Mouse (Mus musculus): ENCODE data around the gene Tns1. TPM values are rescaled to one million over a fixed set of nuclear protein-coding genes. Genes with fewer than 3 reads are reported as not detected.

The Tns1 gene
- polyA plus RNA-seq, 1 experiment = 118 TPM

- H3K79me3 ChIP-seq (ENCODE audit: low read depth) = no peaks in the 10 kb centered on the region
- no peaks in the 10 kb centered on the region for H3K79me2 ChIP-seq (ENCODE audit: control insufficient read depth, insufficient read depth)
- peak overlapping the region; percentile 68 for H3ac ChIP-seq (ENCODE audit: control insufficient read depth, insufficient read length, low read depth)
- no peak overlapping the region for H3K4me3 ChIP-seq (ENCODE audit: insufficient read depth, poor library complexity, severe bottlenecking)
- no peaks in the 10 kb centered on the region for H3K36me3 ChIP-seq (ENCODE audit: control insufficient read depth, insufficient read depth)
- no peak for TF ChIP-seq FOSL1 (IDR thresholded peaks at IDR 0.05; ENCODE audit: insufficient read depth, low read length, poor library complexity, severe bottlenecking)
- TF ChIP-seq CTCF (IDR thresholded peaks at IDR 0.05; ENCODE audit: control insufficient read depth, insufficient read depth, insufficient read length) = peak; percentile 25
- H3K27me3 ChIP-seq (ENCODE audit: control insufficient read depth, insufficient read depth, insufficient read length) = peaks cover 33% of the 10 kb centered on the region
These were observed 25.9 kb downstream of the Tns1 start for GRCm38 (mm10) chr1:74098004-74099000.

- Histone ChIP-seq H3K36me3 (ENCODE audit: control insufficient read depth, insufficient read depth) (no peaks in the 10 kb centered on the region), H3K4me3 (ENCODE audit: insufficient read depth, poor library complexity, severe bottlenecking) (no peak overlapping the region), H3K79me2 (ENCODE audit: control insufficient read depth, insufficient read depth) (no peaks in the 10 kb centered on the region), H3ac (ENCODE audit: control insufficient read depth, insufficient read length, low read depth) (no peak overlapping the region), H3K79me3 (ENCODE audit: low read depth) (no peaks in the 10 kb centered on the region), H3K27me3 (ENCODE audit: control insufficient read depth, insufficient read depth, insufficient read length) (peaks cover 22% of the 10 kb centered on the region)
- TF ChIP-seq MYOD1 (IDR thresholded peaks at IDR 0.05; ENCODE audit: control insufficient read depth, insufficient read length, low read depth) (no peak), USF1 (IDR thresholded peaks at IDR 0.05; ENCODE audit: low read depth) (no peak), MYOG (IDR thresholded peaks at IDR 0.05; ENCODE audit: control insufficient read depth, extremely low read depth, insufficient read length) (no peak), MAX (IDR thresholded peaks at IDR 0.05) (no peak), CTCF (IDR thresholded peaks at IDR 0.05; ENCODE audit: control insufficient read depth, insufficient read depth, insufficient read length) (no peak), CEBPB (IDR thresholded peaks at IDR 0.05; ENCODE audit: low read depth) (no peak), FOSL1 (IDR thresholded peaks at IDR 0.05; ENCODE audit: insufficient read depth, low read length, poor library complexity, severe bottlenecking) (no peak)
These were observed 28.5 kb downstream of the Tns1 start for GRCm38 (mm10) chr1:74095728-74096127.

- H3K79me2 ChIP-seq (ENCODE audit: control insufficient read depth, insufficient read depth) = no peaks in the 10 kb centered on the region
- H3K27me3 ChIP-seq (ENCODE audit: control insufficient read depth, insufficient read depth, insufficient read length) = peaks cover 22% of the 10 kb centered on the region
- no peaks in the 10 kb centered on the region for H3K36me3 ChIP-seq (ENCODE audit: control insufficient read depth, insufficient read depth)
- H3K79me3 ChIP-seq (ENCODE audit: low read depth) = no peaks in the 10 kb centered on the region
- TF ChIP-seq MYOD1 (IDR thresholded peaks at IDR 0.05; ENCODE audit: control insufficient read depth, insufficient read length, low read depth) = no peak
- no peak for TF ChIP-seq CTCF (IDR thresholded peaks at IDR 0.05; ENCODE audit: control insufficient read depth, insufficient read depth, insufficient read length)
- TF ChIP-seq USF1 (IDR thresholded peaks at IDR 0.05; ENCODE audit: low read depth) = no peak
- no peak for TF ChIP-seq MAX (IDR thresholded peaks at IDR 0.05)
- no peak for TF ChIP-seq MYOG (IDR thresholded peaks at IDR 0.05; ENCODE audit: control insufficient read depth, extremely low read depth, insufficient read length)
- no peak for TF ChIP-seq FOSL1 (IDR thresholded peaks at IDR 0.05; ENCODE audit: insufficient read depth, low read length, poor library complexity, severe bottlenecking)
- TF ChIP-seq CEBPB (IDR thresholded peaks at IDR 0.05; ENCODE audit: low read depth) = no peak
- no peak overlapping the region for H3ac ChIP-seq (ENCODE audit: control insufficient read depth, insufficient read length, low read depth)
- no peak overlapping the region for H3K4me3 ChIP-seq (ENCODE audit: insufficient read depth, poor library complexity, severe bottlenecking)
These were observed 29.0 kb downstream of the Tns1 start for GRCm38 (mm10) chr1:74095296-74095695.

GRCm38 (mm10) chr1:74094497-74095270 is 29.6 kb downstream of the Tns1 start:
- Histone ChIP-seq H3ac (ENCODE audit: control insufficient read depth, insufficient read length, low read depth) (no peak overlapping the region), H3K79me2 (ENCODE audit: control insufficient read depth, insufficient read depth) (no peaks in the 10 kb centered on the region), H3K4me3 (ENCODE audit: insufficient read depth, poor library complexity, severe bottlenecking) (no peak overlapping the region), H3K36me3 (ENCODE audit: control insufficient read depth, insufficient read depth) (no peaks in the 10 kb centered on the region), H3K79me3 (ENCODE audit: low read depth) (no peaks in the 10 kb centered on the region), H3K27me3 (ENCODE audit: control insufficient read depth, insufficient read depth, insufficient read length) (peaks cover 16% of the 10 kb centered on the region)
- TF ChIP-seq MYOG (IDR thresholded peaks at IDR 0.05; ENCODE audit: control insufficient read depth, extremely low read depth, insufficient read length) (no peak), MYOD1 (IDR thresholded peaks at IDR 0.05; ENCODE audit: control insufficient read depth, insufficient read length, low read depth) (no peak), CEBPB (IDR thresholded peaks at IDR 0.05; ENCODE audit: low read depth) (no peak), MAX (IDR thresholded peaks at IDR 0.05) (no peak), CTCF (IDR thresholded peaks at IDR 0.05; ENCODE audit: control insufficient read depth, insufficient read depth, insufficient read length) (no peak), FOSL1 (IDR thresholded peaks at IDR 0.05; ENCODE audit: insufficient read depth, low read length, poor library complexity, severe bottlenecking) (no peak), USF1 (IDR thresholded peaks at IDR 0.05; ENCODE audit: low read depth) (no peak)

- Histone ChIP-seq H3K4me3 (ENCODE audit: insufficient read depth, poor library complexity, severe bottlenecking) (no peak overlapping the region), H3K79me3 (ENCODE audit: low read depth) (no peaks in the 10 kb centered on the region), H3K79me2 (ENCODE audit: control insufficient read depth, insufficient read depth) (no peaks in the 10 kb centered on the region), H3ac (ENCODE audit: control insufficient read depth, insufficient read length, low read depth) (no peak overlapping the region), H3K36me3 (ENCODE audit: control insufficient read depth, insufficient read depth) (no peaks in the 10 kb centered on the region), H3K27me3 (ENCODE audit: control insufficient read depth, insufficient read depth, insufficient read length) (peaks cover 4% of the 10 kb centered on the region)
- TF ChIP-seq FOSL1 (IDR thresholded peaks at IDR 0.05; ENCODE audit: insufficient read depth, low read length, poor library complexity, severe bottlenecking) = no peak
- TF ChIP-seq USF1 (IDR thresholded peaks at IDR 0.05; ENCODE audit: low read depth) = no peak
- TF ChIP-seq CEBPB (IDR thresholded peaks at IDR 0.05; ENCODE audit: low read depth) = no peak
- no peak for TF ChIP-seq MAX (IDR thresholded peaks at IDR 0.05)
- TF ChIP-seq MYOG (IDR thresholded peaks at IDR 0.05; ENCODE audit: control insufficient read depth, extremely low read depth, insufficient read length) = no peak
- TF ChIP-seq MYOD1 (IDR thresholded peaks at IDR 0.05; ENCODE audit: control insufficient read depth, insufficient read length, low read depth) = no peak
- TF ChIP-seq CTCF (IDR thresholded peaks at IDR 0.05; ENCODE audit: control insufficient read depth, insufficient read depth, insufficient read length) = no peak
These were observed 30.8 kb downstream of the Tns1 start for GRCm38 (mm10) chr1:74093447-74093846.

All from C2C12 (cell line).